Mouse (Mus musculus): ENCODE measurements at regions not wholly inside any gene's neighbourhood (a gene's known extent, or its start where the extent isn't known, plus 50 kb on each side); places are given as distances from the start of the nearest gene placed in this dataset.

- no peak for DNase-seq (ENCODE audit: low spot score in 2 of 2)
Observed at GRCm38 (mm10) chr3:40167970-40168626, 363.0 kb upstream of the Intu start.

GRCm38 (mm10) chr3:40169590-40169989 is 361.5 kb upstream of the Intu start:
- DNase-seq (ENCODE audit: low spot score in 2 of 2): no peak

GRCm38 (mm10) chr3:40179726-40180317 is 351.3 kb upstream of the Intu start:
- DNase-seq (ENCODE audit: low spot score in 2 of 2): no peak

- DNase-seq (ENCODE audit: low spot score in 2 of 2): no peak
Observed at GRCm38 (mm10) chr3:40185597-40186320, 345.3 kb upstream of the Intu start.

GRCm38 (mm10) chr3:40189529-40189928 is 341.6 kb upstream of the Intu start:
- no peak for DNase-seq (ENCODE audit: low spot score in 2 of 2)

GRCm38 (mm10) chr3:40190024-40190423 is 341.1 kb upstream of the Intu start:
- no peak for DNase-seq (ENCODE audit: low spot score in 2 of 2)

- DNase-seq (ENCODE audit: low spot score in 2 of 2): no peak
Observed at GRCm38 (mm10) chr3:40200174-40200573, 330.9 kb upstream of the Intu start.

GRCm38 (mm10) chr3:40206326-40206725 is 324.8 kb upstream of the Intu start:
- no peak for DNase-seq (ENCODE audit: low spot score in 2 of 2)

- no peak for DNase-seq (ENCODE audit: low spot score in 2 of 2)
Observed at GRCm38 (mm10) chr3:40211793-40212192, 319.3 kb upstream of the Intu start.

GRCm38 (mm10) chr3:40226772-40227171 is 304.3 kb upstream of the Intu start:
- DNase-seq (ENCODE audit: low spot score in 2 of 2): no peak

GRCm38 (mm10) chr3:40243499-40244101 is 287.5 kb upstream of the Intu start:
- no peak for DNase-seq (ENCODE audit: low spot score in 2 of 2)

GRCm38 (mm10) chr3:40254376-40254775 is 276.7 kb upstream of the Intu start:
- DNase-seq (ENCODE audit: low spot score in 2 of 2): no peak

- no peak for DNase-seq (ENCODE audit: low spot score in 2 of 2)
Observed at GRCm38 (mm10) chr3:40262536-40262935, 268.6 kb upstream of the Intu start.

GRCm38 (mm10) chr3:40267514-40267913 is 263.6 kb upstream of the Intu start:
- DNase-seq (ENCODE audit: low spot score in 2 of 2): no peak

GRCm38 (mm10) chr3:40282926-40283325 is 248.2 kb upstream of the Intu start:
- DNase-seq (ENCODE audit: low spot score in 2 of 2): no peak

- no peak for DNase-seq (ENCODE audit: low spot score in 2 of 2)
Observed at GRCm38 (mm10) chr3:40286959-40287710, 244.0 kb upstream of the Intu start.

- no peak for DNase-seq (ENCODE audit: low spot score in 2 of 2)
Observed at GRCm38 (mm10) chr3:40297120-40297519, 234.0 kb upstream of the Intu start.

- DNase-seq (ENCODE audit: low spot score in 2 of 2): no peak
Observed at GRCm38 (mm10) chr3:40320319-40320718, 210.8 kb upstream of the Intu start.

- no peak for DNase-seq (ENCODE audit: low spot score in 2 of 2)
Observed at GRCm38 (mm10) chr3:40325872-40326803, 204.9 kb upstream of the Intu start.

- DNase-seq (ENCODE audit: low spot score in 2 of 2): no peak
Observed at GRCm38 (mm10) chr3:40339492-40340030, 191.5 kb upstream of the Intu start.

- no peak for DNase-seq (ENCODE audit: low spot score in 2 of 2)
Observed at GRCm38 (mm10) chr3:40355103-40355502, 176.0 kb upstream of the Intu start.
